In the genomic region with DNA sequence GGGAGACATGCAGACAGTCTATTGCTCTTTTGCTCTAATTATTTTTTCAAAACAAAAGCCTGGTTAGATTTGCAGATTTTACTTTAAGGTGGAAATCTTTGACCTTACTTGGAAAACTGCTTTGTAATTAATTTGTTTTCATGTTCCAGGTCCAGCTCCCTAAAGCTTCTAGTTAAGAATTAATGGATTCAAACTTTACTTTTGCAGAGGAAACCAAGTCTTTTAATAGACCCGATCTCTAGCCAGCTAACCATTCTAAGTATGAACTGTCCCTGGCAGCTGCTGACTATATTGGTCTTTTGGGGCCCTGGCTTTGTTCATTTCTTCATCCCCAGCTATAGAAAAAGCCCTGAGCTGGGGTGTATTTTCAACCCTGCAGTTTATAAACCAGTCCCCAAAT, we compare ENCODE assay signal across 26 mouse cellular contexts.
"Had no signal": no experiment of that assay in that cellular context is flagged by ENCODE, and none has a peak within 500 bp of the region (broad histone marks: within the 10 kb centered on the region; RNA-seq: fewer than 3 reads in every experiment).

No protein-coding gene starts in this region.

- H3K4me2 ChIP-seq: embryonic facial prominence, embryonic 12.5 days; embryonic facial prominence, embryonic 13.5 days; embryonic facial prominence, embryonic 15.5 days; forebrain, embryonic 12.5 days; forebrain, embryonic 13.5 days; forebrain, embryonic 15.5 days had no signal

- ATAC-seq: forebrain, embryonic 13.5 days; forebrain, embryonic 14.5 days; forebrain, embryonic 15.5 days; forebrain, embryonic 16.5 days; forebrain, postnatal 0 days had no signal

- H3K36me3 ChIP-seq: embryonic facial prominence, embryonic 10.5 days; embryonic facial prominence, embryonic 12.5 days; embryonic facial prominence, embryonic 13.5 days; embryonic facial prominence, embryonic 15.5 days; forebrain, embryonic 10.5 days; forebrain, embryonic 12.5 days; forebrain, embryonic 15.5 days had no signal

- H3K4me3 ChIP-seq: embryonic facial prominence, embryonic 10.5 days; embryonic facial prominence, embryonic 12.5 days; embryonic facial prominence, embryonic 13.5 days; embryonic facial prominence, embryonic 15.5 days; erythroblast, embryonic 14.5 days; forebrain, embryonic 10.5 days; forebrain, embryonic 12.5 days; forebrain, embryonic 13.5 days; forebrain, embryonic 15.5 days; gastrocnemius, adult 2 months; heart, adult 2 months had no signal

- H3K9me3 ChIP-seq: embryonic facial prominence, embryonic 10.5 days; embryonic facial prominence, embryonic 12.5 days; embryonic facial prominence, embryonic 13.5 days; embryonic facial prominence, embryonic 15.5 days; forebrain, embryonic 10.5 days; forebrain, embryonic 12.5 days; forebrain, embryonic 13.5 days; forebrain, embryonic 15.5 days had no signal

- H3K27me3 ChIP-seq: embryonic facial prominence, embryonic 12.5 days; embryonic facial prominence, embryonic 13.5 days; embryonic facial prominence, embryonic 15.5 days; forebrain, embryonic 12.5 days; forebrain, embryonic 13.5 days; forebrain, embryonic 15.5 days had no signal

- H3K9ac ChIP-seq: embryonic facial prominence, embryonic 12.5 days; embryonic facial prominence, embryonic 13.5 days; embryonic facial prominence, embryonic 15.5 days; forebrain, embryonic 12.5 days; forebrain, embryonic 13.5 days; forebrain, embryonic 15.5 days; forebrain, postnatal 0 days had no signal

- H3K27ac ChIP-seq: embryonic facial prominence, embryonic 10.5 days; embryonic facial prominence, embryonic 12.5 days; embryonic facial prominence, embryonic 13.5 days; embryonic facial prominence, embryonic 15.5 days; forebrain, embryonic 10.5 days; forebrain, embryonic 12.5 days; forebrain, embryonic 13.5 days; gastrocnemius, adult 2 months; heart, adult 2 months had no signal

- DNase-seq: cerebellum, adult 2 months; cerebellum, adult 8-10 months; cerebellum, adult 9-10 months; cerebellum, adult 9-11 months; cerebellum, postnatal 25 days; cerebellum, postnatal 36 days; embryo, embryonic 11 days; gastrocnemius, adult 2 months; gastrocnemius, postnatal 10 days; gastrocnemius, postnatal 14 days; gastrocnemius, postnatal 25 days; gastrocnemius, postnatal 36 days; heart, adult 18-20 months; heart, adult 2 months had no signal

- H3K4me1 ChIP-seq: embryonic facial prominence, embryonic 12.5 days had no signal
